Comparison of ENCODE assay signal across 8 mouse cellular contexts in genomic region chr10:76531375-76531774, GRCm38 (mm10). TPM values are rescaled to one million over a fixed set of nuclear protein-coding genes. Genes with fewer than 3 reads are reported as not detected.
DNase-seq lines count a peak whose midpoint lies in the region; ATAC-seq and TF ChIP-seq lines count a peak whose summit lies in the region.

Gene Lss, plus strand, starts transcription at chr10:76531588.

- peaks cover 34% of the 10 kb centered on the region for H3K4me1 ChIP-seq in E14TG2a.4 (replicated peaks; ENCODE audit: low read depth, low read length)
- H3K4me1 ChIP-seq in forebrain, embryonic 12.5 days = peaks cover 27% of the 10 kb centered on the region
- H3K4me1 ChIP-seq in heart, postnatal 0 days (ENCODE audit: control insufficient read depth, insufficient read depth) = peaks cover 13% of the 10 kb centered on the region
- peaks cover 13% of the 10 kb centered on the region for H3K4me1 ChIP-seq in liver, embryonic 16.5 days (ENCODE audit: control insufficient read depth, low read depth, low read length)
- H3K4me1 ChIP-seq in neural tube, embryonic 13.5 days (replicated peaks) = peaks cover 34% of the 10 kb centered on the region
- H3K4me1 ChIP-seq in testis, adult 2 months (ENCODE audit: control insufficient read depth, insufficient read depth, low read length) = peaks cover 2% of the 10 kb centered on the region; the same call in 1 of the 2 replicates

- H3K27me3 ChIP-seq in E14TG2a.4 (ENCODE audit: insufficient read depth, low read length) = no peaks in the 10 kb centered on the region
- H3K27me3 ChIP-seq in forebrain, embryonic 12.5 days = no peaks in the 10 kb centered on the region
- H3K27me3 ChIP-seq in heart, postnatal 0 days (ENCODE audit: control insufficient read depth, insufficient read depth, low read length) = no peaks in the 10 kb centered on the region
- no peaks in the 10 kb centered on the region for H3K27me3 ChIP-seq in liver, embryonic 16.5 days (ENCODE audit: control insufficient read depth, insufficient read depth, low read depth, low read length)
- no peaks in the 10 kb centered on the region for H3K27me3 ChIP-seq in neural tube, embryonic 13.5 days
- no peaks in the 10 kb centered on the region for H3K27me3 ChIP-seq in testis, adult 2 months (ENCODE audit: control insufficient read depth, insufficient read depth, low read length)

- peak within 1 kb of the TSS; percentile 95 for H3K4me3 ChIP-seq in E14TG2a.4 (replicated peaks; ENCODE audit: low read length)
- peak within 1 kb of the TSS; percentile 74 for H3K4me3 ChIP-seq in forebrain, embryonic 12.5 days (replicated peaks)
- peak within 1 kb of the TSS; percentile 59 for H3K4me3 ChIP-seq in heart, postnatal 0 days (ENCODE audit: low read depth, low read length)
- peak within 1 kb of the TSS; percentile 70 for H3K4me3 ChIP-seq in liver, embryonic 16.5 days (ENCODE audit: low read depth, low read length)
- peak within 1 kb of the TSS; percentile 68 for H3K4me3 ChIP-seq in neural tube, embryonic 13.5 days
- H3K4me3 ChIP-seq in testis, adult 2 months (ENCODE audit: control insufficient read depth, low read depth, low read length) = peak within 1 kb of the TSS; percentile 97

- no peak for TF ChIP-seq CTCF in E14TG2a.4 (conservative IDR thresholded peaks at IDR 0.05; ENCODE audit: low read length)
- peak; percentile 51 for TF ChIP-seq CTCF in heart, postnatal 0 days (IDR thresholded peaks at IDR 0.05; ENCODE audit: low read depth)
- TF ChIP-seq CTCF in testis, adult 2 months (IDR thresholded peaks at IDR 0.05; ENCODE audit: control insufficient read depth, insufficient read depth, insufficient replicate concordance, low read depth, low read length) = no peak

- no peaks in the 10 kb centered on the region for H3K9me3 ChIP-seq in E14TG2a.4 (ENCODE audit: low read length)
- H3K9me3 ChIP-seq in forebrain, embryonic 12.5 days = no peaks in the 10 kb centered on the region
- no peaks in the 10 kb centered on the region for H3K9me3 ChIP-seq in heart, postnatal 0 days (replicated peaks; ENCODE audit: control insufficient read depth, low read length)
- no peaks in the 10 kb centered on the region for H3K9me3 ChIP-seq in liver, embryonic 16.5 days (replicated peaks; ENCODE audit: control insufficient read depth, low read length)
- H3K9me3 ChIP-seq in neural tube, embryonic 13.5 days = no peaks in the 10 kb centered on the region

- peaks cover 40% of the 10 kb centered on the region for H3K36me3 ChIP-seq in E14TG2a.4 (ENCODE audit: insufficient read depth, low read length)
- H3K36me3 ChIP-seq in forebrain, embryonic 12.5 days (replicated peaks) = peaks cover 33% of the 10 kb centered on the region
- H3K36me3 ChIP-seq in heart, postnatal 0 days (replicated peaks; ENCODE audit: control insufficient read depth, insufficient read depth, low read length) = peaks cover 22% of the 10 kb centered on the region; the same call in 1 of the 2 replicates
- H3K36me3 ChIP-seq in liver, embryonic 16.5 days (ENCODE audit: control insufficient read depth, insufficient read depth) = peaks cover 3% of the 10 kb centered on the region
- H3K36me3 ChIP-seq in neural tube, embryonic 13.5 days = peaks cover 27% of the 10 kb centered on the region
- no peaks in the 10 kb centered on the region for H3K36me3 ChIP-seq in testis, adult 2 months (ENCODE audit: control insufficient read depth, insufficient read depth, low read length)

- WGBS in forebrain, embryonic 12.5 days = under 1% methylated on average over 37 of the region's 37 CpGs
- WGBS in heart, postnatal 0 days = under 1% methylated on average over 34 of the region's 37 CpGs
- under 1% methylated on average over 37 of the region's 37 CpGs for WGBS in liver, embryonic 16.5 days (ENCODE audit: insufficient replicate concordance)
- WGBS in neural tube, embryonic 13.5 days = under 1% methylated on average over 37 of the region's 37 CpGs

- DNase-seq in c-Kit-positive CD71-positive TER-119-positive erythroid progenitor cells, embryonic 14.5 days (ENCODE audit: low spot score) = peak; percentile 93
- peak; percentile 94 for DNase-seq in heart, postnatal 0 days (ENCODE audit: low spot score)
- peak; percentile 95 to 98 for DNase-seq in kidney, postnatal 4 days

- no peak for TF ChIP-seq EP300 in heart, postnatal 0 days (IDR thresholded peaks at IDR 0.05; ENCODE audit: low read depth)

- peak within 1 kb of the TSS; percentile 79 for H3K9ac ChIP-seq in forebrain, embryonic 12.5 days
- peak within 1 kb of the TSS; percentile 45; the same call in 1 of the 2 replicates for H3K9ac ChIP-seq in heart, postnatal 0 days (replicated peaks; ENCODE audit: low read depth, low read length)
- peak within 1 kb of the TSS; percentile 74 for H3K9ac ChIP-seq in liver, embryonic 16.5 days (ENCODE audit: low read depth, low read length)
- peak within 1 kb of the TSS; percentile 86 for H3K9ac ChIP-seq in neural tube, embryonic 13.5 days

- peak; percentile 58; the same call in 1 of the 2 replicates for TF ChIP-seq POLR2A in testis, adult 2 months (IDR thresholded peaks at IDR 0.05; ENCODE audit: control insufficient read depth, low read depth, low read length)

- H3K4me2 ChIP-seq in forebrain, embryonic 12.5 days = peak within 1 kb of the TSS; percentile 76
- H3K4me2 ChIP-seq in heart, postnatal 0 days (ENCODE audit: low read depth, low read length) = peak within 1 kb of the TSS; percentile 86
- peak within 1 kb of the TSS; percentile 91 for H3K4me2 ChIP-seq in liver, embryonic 16.5 days (ENCODE audit: low read depth, low read length)
- H3K4me2 ChIP-seq in neural tube, embryonic 13.5 days = peak within 1 kb of the TSS; percentile 79

- peak; percentile 100 for ATAC-seq in forebrain, embryonic 12.5 days (ENCODE audit: low FRiP score)
- peak; percentile 99 for ATAC-seq in heart, postnatal 0 days (ENCODE audit: insufficient read depth, low read depth)
- ATAC-seq in liver, embryonic 16.5 days (ENCODE audit: low read depth) = peak; percentile 99
- peak; percentile 100 for ATAC-seq in neural tube, embryonic 13.5 days (ENCODE audit: low read depth)

- peak within 1 kb of the TSS; percentile 81 for H3K27ac ChIP-seq in forebrain, embryonic 12.5 days
- H3K27ac ChIP-seq in heart, postnatal 0 days (ENCODE audit: low read depth) = peak within 1 kb of the TSS; percentile 32
- peak within 1 kb of the TSS; percentile 58 for H3K27ac ChIP-seq in liver, embryonic 16.5 days (ENCODE audit: low read length)
- H3K27ac ChIP-seq in neural tube, embryonic 13.5 days (replicated peaks) = peak within 1 kb of the TSS; percentile 81
- H3K27ac ChIP-seq in testis, adult 2 months (ENCODE audit: control insufficient read depth, insufficient read depth, low read depth, low read length) = peak within 1 kb of the TSS; percentile 87

RNA-seq across cellular contexts. Expression of gene Lss, which starts in this region (rescaled TPM):
- polyA plus RNA-seq in forebrain, embryonic 12.5 days (2016; fragmentation: Nextera tagmentation; extraction: Ambion mirVana) = 51.8 and 58.6 TPM in 2 replicates
- 4.9 and 9.0 TPM in 2 replicates for total RNA-seq in heart, postnatal 0 days (2014; rRNA removed; ENCODE audit: low replicate concordance)
- polyA plus RNA-seq in heart, postnatal 0 days (2015; fragmentation: Nextera tagmentation; extraction: Ambion mirVana) = 5.7 and 7.8 TPM in 2 replicates
- 78.2 and 84.6 TPM in 2 replicates for polyA plus RNA-seq in liver, embryonic 16.5 days (2015; fragmentation: Nextera tagmentation; extraction: Ambion mirVana)
- 35.5 and 38.7 TPM in 2 replicates for polyA plus RNA-seq in neural tube, embryonic 13.5 days (2015; fragmentation: Nextera tagmentation; extraction: Ambion mirVana)
- polyA plus RNA-seq in testis, adult 2 months (2012; rRNA removed) = 11.1 TPM in 2 replicates

Comparison
In these comparisons a context has a peak if more than half of its experiments do, and no peak if none do; other contexts are left out.
1. Peak in every context shown above with its lines: DNase-seq, ATAC-seq, H3K4me3 ChIP-seq and H3K27ac ChIP-seq.
2. H3K27ac ChIP-seq: peak in every context shown above with its lines; median percentile 87 in testis, adult 2 months; 81 in forebrain, embryonic 12.5 days; 81 in neural tube, embryonic 13.5 days; 58 in liver, embryonic 16.5 days; 32 in heart, postnatal 0 days.